Mouse (Mus musculus) embryonic facial prominence, embryonic 11.5 days (tissue): ENCODE results near the gene Ugt1a6b. TPM values are rescaled to one million over a fixed set of nuclear protein-coding genes. Genes with fewer than 3 reads are reported as not detected.

Experiments used
- ATAC-seq: fragments of 200-750 bp; cut with Nextera tagmentation; replicated peaks from 2 replicates; pipeline ENCODE4 v1.8.0; 2017; ENCODE audit warnings: low read depth; ENCODE audit not compliant: insufficient number of reproducible peaks, low FRiP score, low TSS enrichment
- DNase-seq: peaks from one replicate; pipeline ENCODE4 v3.0.0-alpha.2; 2015; ENCODE audit warnings: low spot score
- H3K27ac ChIP-seq: fragments of 300-500 bp; sonication (generic); replicated peaks from 2 replicates; pipeline ENCODE4 v1.5.1; 2014; ENCODE audit warnings: mild to moderate bottlenecking, low read depth, low read length, control low read depth
- H3K27me3 ChIP-seq: fragments of 300-500 bp; sonication (generic); 2 replicates; pipeline ENCODE4 v1.6.1; 2014; ENCODE audit warnings: mild to moderate bottlenecking, low read length, moderate library complexity, mixed read lengths; ENCODE audit not compliant: control insufficient read depth, insufficient read depth
- H3K36me3 ChIP-seq: fragments of 300-500 bp; sonication (generic); replicated peaks from 2 replicates; pipeline ENCODE4 v1.6.1; 2014; ENCODE audit warnings: low read depth, mild to moderate bottlenecking, low read length, moderate library complexity, mixed read lengths; ENCODE audit not compliant: control insufficient read depth, insufficient read depth
- H3K4me1 ChIP-seq: fragments of 300-500 bp; sonication (generic); 2 replicates; pipeline ENCODE4 v1.6.1; 2014; ENCODE audit warnings: low read length, mixed read lengths; ENCODE audit not compliant: control insufficient read depth, insufficient read depth
- H3K4me2 ChIP-seq: fragments of 300-500 bp; sonication (generic); 2 replicates; pipeline ENCODE4 v1.6.1; 2014; ENCODE audit warnings: low read depth, mild to moderate bottlenecking, control low read depth, low read length, moderate library complexity
- H3K4me3 ChIP-seq: fragments of 300-500 bp; sonication (generic); 2 replicates; pipeline ENCODE4 v1.5.1; 2014; ENCODE audit warnings: low read depth, low read length, control low read depth
- H3K9ac ChIP-seq: fragments of 300-500 bp; sonication (generic); replicated peaks from 2 replicates; pipeline ENCODE4 v1.6.1; 2014; ENCODE audit warnings: mild to moderate bottlenecking, control low read depth, low read length
- H3K9me3 ChIP-seq: fragments of 300-500 bp; sonication (generic); replicated peaks from 2 replicates; pipeline ENCODE4 v1.6.1; 2016; ENCODE audit warnings: mild to moderate bottlenecking, low read length, inconsistent platforms, mixed read lengths; ENCODE audit not compliant: control insufficient read depth
- WGBS: fragments of 180-500 bp; shearing (Covaris S2); extraction: QIAGEN DNeasy Blood & Tissue Kit; methylation state at CpG from one replicate; pipeline ENCODE4 v1.1.7; 2014; 5-methylcytosine and 5-hydroxymethylcytosine counted together
- polyA plus RNA-seq: library from polyadenylated mRNA; unstranded; fragments of >200 nt; fragmentation: Nextera tagmentation; extraction: Ambion mirVana; gene quantifications from 2 replicates; pipeline ENCODE4 v1.2.1, GENCODE M21; 2014

Ugt1a6b gene
- polyA plus RNA-seq, 1 experiment from 2014 or later, result not detected

DNA sequence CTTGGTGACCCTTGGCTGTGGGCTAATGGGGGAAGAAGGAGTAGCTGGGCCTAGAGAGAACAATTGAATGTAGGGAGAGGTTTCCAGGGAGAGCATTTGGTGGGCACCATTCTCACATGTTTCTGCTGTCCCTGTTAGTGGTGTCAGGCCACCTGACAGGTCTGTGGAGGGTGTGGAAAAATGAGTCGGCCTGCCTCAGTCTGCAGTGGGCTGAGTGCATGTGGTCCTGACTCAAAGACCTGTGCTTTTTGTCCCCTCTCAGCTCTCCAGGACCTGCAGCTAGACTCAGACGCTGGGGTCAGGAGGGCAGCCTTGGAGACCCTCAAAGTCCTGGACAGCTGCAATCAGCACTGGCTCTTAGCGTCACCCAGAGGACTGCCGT is 156.6 kb downstream of the Ugt1a6b start:
- Histone ChIP-seq H3K4me2 (no peak overlapping the region), H3K36me3 (peaks cover 49% of the 10 kb centered on the region), H3K4me1 (no peaks in the 10 kb centered on the region), H3K27ac (no peak overlapping the region), H3K9ac (no peak overlapping the region), H3K4me3 (no peak overlapping the region), H3K27me3 (no peaks in the 10 kb centered on the region), H3K9me3 (peaks cover 46% of the 10 kb centered on the region)
- 0 out of 2 replicates have a peak, but pooled peaks have one; percentile 1 for ATAC-seq
- 77% methylated on average over 4 of the region's 4 CpGs for WGBS
- DNase-seq, result no peak

GRCm38 (mm10) chr1:88260114-88260513 is 157.1 kb downstream of the Ugt1a6b start:
- peaks cover 42% of the 10 kb centered on the region for H3K9me3 ChIP-seq
- H3K27ac ChIP-seq, result no peak overlapping the region
- ATAC-seq (peak; percentile 1; the same call in 1 of the 2 replicates), DNase-seq (no peak)
- H3K4me2 ChIP-seq, result no peak overlapping the region
- no peaks in the 10 kb centered on the region for H3K4me1 ChIP-seq
- no peak overlapping the region for H3K4me3 ChIP-seq
- 79% methylated on average over 6 of the region's 6 CpGs for WGBS
- no peak overlapping the region for H3K9ac ChIP-seq
- no peaks in the 10 kb centered on the region for H3K27me3 ChIP-seq
- H3K36me3 ChIP-seq, result peaks cover 54% of the 10 kb centered on the region

DNA sequence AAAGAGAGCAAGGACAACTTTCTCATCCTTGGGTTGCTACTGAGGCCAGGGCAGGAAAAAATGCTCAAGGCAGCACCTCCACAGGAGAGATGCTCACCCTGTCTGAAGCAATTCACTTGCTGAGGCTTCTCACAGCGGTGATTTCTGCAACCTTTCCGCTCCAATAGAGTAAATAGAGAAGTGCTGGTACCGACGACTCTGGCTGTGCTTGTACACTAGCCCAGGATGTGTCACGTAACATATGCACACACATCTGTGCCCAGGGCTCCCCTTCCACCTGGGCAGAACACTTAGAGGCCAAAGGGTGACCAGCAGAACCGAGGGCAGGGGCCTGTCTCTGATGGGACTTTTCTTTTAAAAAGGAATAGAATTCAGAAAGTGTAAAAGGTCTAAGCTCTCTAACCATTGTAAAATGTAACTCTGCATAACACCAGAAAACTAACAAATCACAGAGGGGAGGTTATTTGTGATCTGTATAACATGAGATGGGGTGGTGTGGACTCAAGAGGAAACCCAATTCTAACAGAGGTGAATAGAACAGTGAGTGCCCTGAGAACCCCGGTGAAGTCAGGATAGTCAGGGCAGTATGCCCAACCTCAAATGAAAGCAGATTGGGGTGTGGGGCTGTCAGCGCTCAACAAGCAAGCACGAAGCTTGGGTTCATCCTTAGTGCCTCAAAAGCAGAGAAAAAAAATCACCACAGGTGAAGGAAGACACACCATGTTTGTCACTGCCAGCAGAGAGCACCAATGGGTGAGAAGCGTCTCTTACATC is 157.7 kb downstream of the Ugt1a6b start:
- WGBS, result 83% methylated on average over 10 of the region's 10 CpGs
- ATAC-seq (no peak), DNase-seq (no peak)
- Histone ChIP-seq H3K27ac (no peak overlapping the region), H3K36me3 (peaks cover 61% of the 10 kb centered on the region), H3K27me3 (no peaks in the 10 kb centered on the region), H3K9ac (no peak overlapping the region), H3K4me1 (no peaks in the 10 kb centered on the region), H3K9me3 (peaks cover 35% of the 10 kb centered on the region), H3K4me2 (no peak overlapping the region), H3K4me3 (no peak overlapping the region)

- Histone ChIP-seq H3K36me3 (peaks cover 70% of the 10 kb centered on the region), H3K27ac (no peak overlapping the region), H3K4me3 (no peak overlapping the region), H3K4me2 (no peak overlapping the region), H3K9me3 (peaks cover 26% of the 10 kb centered on the region), H3K9ac (no peak overlapping the region), H3K27me3 (no peaks in the 10 kb centered on the region), H3K4me1 (no peaks in the 10 kb centered on the region)
- no peak for DNase-seq
- WGBS, result 88% methylated on average over 7 of the region's 7 CpGs
- no peak for ATAC-seq
These were observed 158.7 kb downstream of the Ugt1a6b start for GRCm38 (mm10) chr1:88261706-88262105.

DNA sequence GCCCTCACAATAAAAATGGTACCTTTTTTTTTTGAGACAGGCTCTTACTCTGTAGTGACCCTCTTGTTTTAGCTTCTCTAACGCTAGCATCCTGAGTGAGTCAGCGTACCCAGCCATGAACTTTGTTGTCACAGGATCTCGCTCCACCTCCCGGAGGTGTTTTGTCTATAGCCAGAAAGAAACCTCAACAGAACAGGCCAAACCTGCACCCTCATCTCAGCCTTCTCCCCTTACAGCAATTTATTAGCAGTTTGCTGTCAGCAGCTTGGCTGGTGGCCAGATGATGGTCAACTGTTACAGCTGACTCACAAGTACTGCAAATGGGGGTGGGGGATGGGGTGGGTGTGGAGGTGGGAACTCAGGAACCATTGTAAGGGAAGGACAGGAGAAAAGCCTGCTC is 159.2 kb downstream of the Ugt1a6b start:
- Histone ChIP-seq H3K9ac (no peak overlapping the region), H3K36me3 (peaks cover 76% of the 10 kb centered on the region), H3K4me3 (no peak overlapping the region), H3K27ac (no peak overlapping the region), H3K4me2 (no peak overlapping the region), H3K4me1 (no peaks in the 10 kb centered on the region), H3K27me3 (no peaks in the 10 kb centered on the region), H3K9me3 (peaks cover 21% of the 10 kb centered on the region)
- no peak for ATAC-seq
- WGBS, result 90% methylated on average over 4 of the region's 4 CpGs
- no peak for DNase-seq

GRCm38 (mm10) chr1:88262961-88263360 is 159.9 kb downstream of the Ugt1a6b start:
- no peak overlapping the region for H3K4me2 ChIP-seq
- peaks cover 83% of the 10 kb centered on the region for H3K36me3 ChIP-seq
- H3K9me3 ChIP-seq, result peaks cover 16% of the 10 kb centered on the region
- no peaks in the 10 kb centered on the region for H3K27me3 ChIP-seq
- H3K4me1 ChIP-seq, result no peaks in the 10 kb centered on the region
- 75% methylated on average over 6 of the region's 6 CpGs for WGBS
- no peak overlapping the region for H3K4me3 ChIP-seq
- no peak for DNase-seq
- H3K9ac ChIP-seq, result no peak overlapping the region
- H3K27ac ChIP-seq, result no peak overlapping the region
- ATAC-seq, result no peak

- H3K27me3 ChIP-seq, result no peaks in the 10 kb centered on the region
- no peak for DNase-seq
- 89% methylated on average over 5 of the region's 5 CpGs for WGBS
- no peak overlapping the region for H3K4me2 ChIP-seq
- H3K9me3 ChIP-seq, result peaks cover 9% of the 10 kb centered on the region
- no peak overlapping the region for H3K27ac ChIP-seq
- no peak overlapping the region for H3K9ac ChIP-seq
- H3K36me3 ChIP-seq, result peaks cover 91% of the 10 kb centered on the region
- no peak for ATAC-seq
- H3K4me3 ChIP-seq, result no peak overlapping the region
- H3K4me1 ChIP-seq, result no peaks in the 10 kb centered on the region
These were observed 160.7 kb downstream of the Ugt1a6b start for GRCm38 (mm10) chr1:88263778-88264177.

- ATAC-seq (no peak), DNase-seq (no peak)
- WGBS, result 88% methylated on average over 7 of the region's 7 CpGs
- no peaks in the 10 kb centered on the region for H3K27me3 ChIP-seq
- no peak overlapping the region for H3K9ac ChIP-seq
- no peaks in the 10 kb centered on the region for H3K4me1 ChIP-seq
- H3K4me3 ChIP-seq, result no peak overlapping the region
- H3K36me3 ChIP-seq, result peaks cover 97% of the 10 kb centered on the region
- H3K4me2 ChIP-seq, result no peak overlapping the region
- peaks cover 4% of the 10 kb centered on the region for H3K9me3 ChIP-seq
- H3K27ac ChIP-seq, result no peak overlapping the region
These were observed 161.3 kb downstream of the Ugt1a6b start for GRCm38 (mm10) chr1:88264237-88264868.
